Mouse (Mus musculus): Measurements from ENCODE around the gene Bex1. TPM values are rescaled to one million over a fixed set of nuclear protein-coding genes. Genes with fewer than 3 reads are reported as not detected.
"Not testable (repeated sequence)": the region's sequence is repeated elsewhere in the genome, so short reads cannot be mapped to it uniquely, and the experiment has no call there.

Gene Bex1
- 100 TPM in 2 replicates for polyA plus RNA-seq (2016; fragmentation: Nextera tagmentation; extraction: Ambion mirVana)

DNA sequence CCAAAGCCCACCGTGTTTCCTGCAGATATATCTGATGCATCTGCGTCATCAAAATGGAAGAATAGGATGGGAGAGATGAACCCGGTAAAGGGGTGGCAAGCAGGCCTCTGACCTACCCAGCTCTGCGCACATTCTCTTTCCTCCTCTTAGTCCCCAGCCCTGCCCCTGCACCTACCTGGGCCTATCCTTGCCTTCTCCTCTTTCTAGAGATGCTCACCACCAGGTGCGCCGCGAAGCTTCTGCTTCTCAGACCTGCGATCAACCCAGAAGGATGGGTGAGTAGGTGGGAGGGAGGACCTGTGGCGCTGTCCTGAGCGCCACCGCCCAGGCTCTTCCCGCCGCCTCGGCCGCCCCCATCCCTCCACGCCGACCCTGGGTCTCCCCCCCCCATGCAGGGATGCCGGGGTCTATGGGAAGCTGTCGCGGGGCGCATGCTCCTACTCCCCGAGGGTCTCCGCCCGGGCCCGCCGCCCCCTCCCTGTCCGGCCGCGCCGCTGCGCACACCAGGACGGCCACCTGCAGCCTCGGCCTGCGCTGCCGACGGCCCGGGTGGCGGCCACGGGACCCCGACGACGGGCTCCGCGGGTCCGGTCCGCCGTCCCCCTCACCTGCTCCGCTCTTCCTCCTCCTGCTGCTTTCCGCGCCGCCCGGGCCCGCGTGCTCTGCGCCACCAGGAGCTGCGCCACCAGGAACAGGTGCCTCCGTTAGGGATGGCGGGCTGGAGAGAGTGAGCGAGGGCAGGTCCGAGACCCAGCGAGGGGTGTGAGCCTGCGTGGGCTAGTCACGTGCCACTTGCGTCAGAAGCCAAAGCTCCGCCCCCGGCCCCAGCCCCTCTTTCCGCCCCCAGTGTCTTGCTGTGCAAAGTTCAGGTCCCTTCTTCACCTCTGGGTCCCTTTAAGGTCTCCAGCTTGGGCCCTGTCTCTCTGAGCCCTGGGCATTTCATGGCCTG is at the start of gene Bex1, which contains the start of gene Tceal7:
Gene Bex1 (minus strand): TSS at position 785 of the 949 bp plus-strand sequence.
Gene Tceal7 (plus strand): TSS at position 51 of the 949 bp plus-strand sequence.
- 42% methylated on average over 10 of the region's 67 CpGs for WGBS
- H3K27ac ChIP-seq; H3K36me3 ChIP-seq; H3K9me3 ChIP-seq (replicated peaks); H3K27me3 ChIP-seq; H3K4me1 ChIP-seq: not testable (repeated sequence)
- peak; percentile 91 for ATAC-seq (ENCODE audit: low FRiP score)
- H3K4me2 ChIP-seq (replicated peaks) = peak within 1 kb of the TSS; percentile 46
- H3K9ac ChIP-seq = peak within 1 kb of the TSS; percentile 35; the same call in 1 of the 2 replicates
- peak within 1 kb of the TSS; percentile 40 for H3K4me3 ChIP-seq

DNA sequence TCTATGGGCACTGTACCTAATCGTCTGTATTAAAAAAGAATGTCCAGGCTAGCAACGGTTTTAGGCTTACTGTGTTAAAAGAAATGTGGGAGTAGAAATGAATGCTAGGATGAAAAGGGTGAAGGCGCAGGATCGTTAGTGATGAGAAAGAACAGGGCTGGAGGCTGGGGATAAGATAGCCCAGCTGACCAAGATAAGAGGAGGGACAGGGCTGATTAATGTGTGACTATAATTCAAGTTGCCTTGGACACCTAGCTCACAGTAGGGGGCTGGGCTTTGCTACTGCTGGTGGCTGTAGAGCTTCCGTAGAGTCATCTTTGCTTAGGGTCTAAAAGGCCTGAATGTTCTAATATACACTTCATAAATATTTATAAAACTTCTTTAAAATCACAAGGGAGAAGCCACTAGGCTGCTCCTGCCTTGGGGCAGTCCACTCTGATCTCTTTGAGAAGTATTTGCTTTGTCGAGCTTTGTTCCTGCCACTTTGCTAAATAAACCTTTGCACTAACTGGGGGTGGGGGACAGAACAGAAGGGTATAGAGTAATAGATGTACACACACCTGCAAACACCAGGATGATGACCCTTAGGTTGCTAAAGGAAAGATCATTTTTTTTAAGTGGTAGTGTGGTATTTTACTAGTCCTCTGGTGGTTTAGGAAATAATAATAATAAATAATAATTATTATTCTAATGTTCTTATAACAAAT is 36.9 kb upstream of the Bex1 start:
- ATAC-seq (ENCODE audit: low FRiP score) = no peak

GRCm38 (mm10) chrX:136249671-136250070 is 34.4 kb upstream of the Bex1 start:
- Histone ChIP-seq H3K27ac (no peak overlapping the region), H3K4me2 (replicated peaks) (no peak overlapping the region), H3K36me3 (no peaks in the 10 kb centered on the region), H3K9me3 (replicated peaks) (no peaks in the 10 kb centered on the region), H3K9ac (no peak overlapping the region), H3K4me3 (no peak overlapping the region), H3K4me1 (no peaks in the 10 kb centered on the region), H3K27me3 (no peaks in the 10 kb centered on the region)
- ATAC-seq (ENCODE audit: low FRiP score) = no peak
- 83% methylated on average over 7 of the region's 7 CpGs for WGBS

More for the DNA sequence above, 36.9 kb upstream of the Bex1 start:
- Histone ChIP-seq H3K27me3 (no peaks in the 10 kb centered on the region), H3K4me1 (no peaks in the 10 kb centered on the region), H3K9ac (no peak overlapping the region), H3K36me3 (no peaks in the 10 kb centered on the region), H3K9me3 (replicated peaks) (no peaks in the 10 kb centered on the region), H3K4me2 (replicated peaks) (no peak overlapping the region), H3K4me3 (no peak overlapping the region), H3K27ac (no peak overlapping the region)
- 70% methylated on average over 6 of the region's 6 CpGs for WGBS

- no peaks in the 10 kb centered on the region for H3K36me3 ChIP-seq
- no peak overlapping the region for H3K9ac ChIP-seq
- no peak overlapping the region for H3K4me2 ChIP-seq (replicated peaks)
- no peaks in the 10 kb centered on the region for H3K9me3 ChIP-seq (replicated peaks)
- H3K4me1 ChIP-seq = no peaks in the 10 kb centered on the region
- H3K27ac ChIP-seq = no peak overlapping the region
- ATAC-seq (ENCODE audit: low FRiP score) = no peak
- 86% methylated on average over 6 of the region's 6 CpGs for WGBS
- H3K27me3 ChIP-seq = no peaks in the 10 kb centered on the region
- H3K4me3 ChIP-seq = no peak overlapping the region
Observed at GRCm38 (mm10) chrX:136248811-136249210, 33.5 kb upstream of the Bex1 start.

- peak; percentile 76 for ATAC-seq (ENCODE audit: low FRiP score)
- Histone ChIP-seq H3K27ac (peak overlapping the region; percentile 74), H3K9ac (peak overlapping the region; percentile 73), H3K4me2 (replicated peaks) (peak overlapping the region; percentile 48), H3K36me3 (no peaks in the 10 kb centered on the region), H3K4me1 (0 out of 2 replicates have a peak, but pooled peaks cover 2% of the 10 kb centered on the region), H3K27me3 (no peaks in the 10 kb centered on the region), H3K4me3 (peak overlapping the region; percentile 54), H3K9me3 (replicated peaks) (no peaks in the 10 kb centered on the region)
- 26% methylated on average over 15 of the region's 15 CpGs for WGBS
Observed at GRCm38 (mm10) chrX:136245521-136246071, 30.3 kb upstream of the Bex1 start.

DNA sequence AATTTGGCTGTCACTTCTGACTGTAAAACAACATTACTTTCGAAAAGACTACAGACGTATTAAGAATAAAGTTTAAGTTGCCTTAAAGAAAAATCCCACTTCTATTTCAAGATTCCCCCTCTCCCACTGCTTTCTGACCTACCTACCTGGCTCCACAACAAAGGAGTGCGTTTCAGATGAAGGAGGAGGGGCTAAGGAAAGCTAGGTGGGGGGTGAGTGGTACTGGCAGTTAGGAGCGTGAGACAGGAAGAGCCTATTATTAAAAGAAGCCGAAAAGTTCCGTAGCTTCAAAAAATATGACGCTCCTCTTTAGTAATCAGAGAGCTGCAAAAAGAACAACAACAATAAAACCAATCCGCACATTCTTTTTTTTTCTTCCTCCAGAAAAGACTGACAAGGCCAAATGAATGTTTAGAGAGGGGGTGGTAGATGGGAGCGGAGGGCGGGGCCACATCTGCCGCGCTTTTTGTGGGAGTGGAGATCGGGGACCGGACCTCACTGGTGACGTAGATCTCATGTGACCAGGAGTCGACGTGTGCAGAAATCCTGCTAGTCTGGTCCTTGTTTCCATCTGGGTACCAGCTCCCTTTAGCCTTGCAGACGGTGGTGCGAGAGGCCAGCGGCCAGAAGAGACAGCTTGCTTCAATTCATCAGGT is 29.4 kb upstream of the Bex1 start, which contains the start of gene Tceal9:
Gene Tceal9 (plus strand): TSS at position 506 of the 656 bp plus-strand sequence.
- H3K27ac ChIP-seq = peak within 1 kb of the TSS; percentile 74
- H3K4me3 ChIP-seq = peak within 1 kb of the TSS; percentile 54
- H3K9ac ChIP-seq = peak within 1 kb of the TSS; percentile 73
- H3K9me3 ChIP-seq (replicated peaks) = no peaks in the 10 kb centered on the region
- peak within 1 kb of the TSS; percentile 48 for H3K4me2 ChIP-seq (replicated peaks)
- WGBS = 30% methylated on average over 20 of the region's 20 CpGs
- H3K4me1 ChIP-seq = 0 out of 2 replicates have a peak, but pooled peaks cover 2% of the 10 kb centered on the region
- no peaks in the 10 kb centered on the region for H3K27me3 ChIP-seq
- ATAC-seq (ENCODE audit: low FRiP score) = peak; percentile 94
- no peaks in the 10 kb centered on the region for H3K36me3 ChIP-seq

DNA sequence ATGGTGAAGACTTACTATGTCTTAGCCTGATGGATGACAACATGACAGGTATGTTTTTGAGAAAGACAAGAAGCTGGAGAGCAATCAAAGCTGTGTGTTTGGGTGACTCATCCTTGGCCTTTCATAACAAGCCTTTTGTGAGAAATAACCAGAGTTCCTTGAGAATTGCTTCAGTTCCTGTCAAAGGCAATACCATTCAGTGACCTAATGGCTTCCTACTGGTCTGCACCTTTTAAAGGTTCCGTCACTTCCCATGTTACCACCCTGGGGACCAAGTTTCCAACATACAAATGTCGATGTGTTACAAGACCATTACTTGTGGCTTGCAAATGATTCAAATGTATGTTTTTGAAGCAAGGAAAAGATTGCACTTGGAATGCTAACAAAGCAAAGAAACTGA is 27.9 kb upstream of the Bex1 start:
- Histone ChIP-seq H3K9me3 (replicated peaks) (no peaks in the 10 kb centered on the region), H3K27me3 (no peaks in the 10 kb centered on the region), H3K36me3 (no peaks in the 10 kb centered on the region), H3K4me3 (no peak overlapping the region), H3K9ac (no peak overlapping the region), H3K4me1 (0 out of 2 replicates have a peak, but pooled peaks cover 2% of the 10 kb centered on the region), H3K27ac (no peak overlapping the region), H3K4me2 (replicated peaks) (no peak overlapping the region)
- WGBS = 88% methylated on average over 2 of the region's 2 CpGs
- no peak for ATAC-seq (ENCODE audit: low FRiP score)

GRCm38 (mm10) chrX:136238118-136238517 is 22.8 kb upstream of the Bex1 start:
- no peaks in the 10 kb centered on the region for H3K4me1 ChIP-seq
- H3K4me3 ChIP-seq = no peak overlapping the region
- no peaks in the 10 kb centered on the region for H3K9me3 ChIP-seq (replicated peaks)
- H3K36me3 ChIP-seq = no peaks in the 10 kb centered on the region
- WGBS = 56% methylated on average over 3 of the region's 3 CpGs
- H3K9ac ChIP-seq = no peak overlapping the region
- H3K27ac ChIP-seq = no peak overlapping the region
- no peak for ATAC-seq (ENCODE audit: low FRiP score)
- H3K27me3 ChIP-seq = no peaks in the 10 kb centered on the region
- no peak overlapping the region for H3K4me2 ChIP-seq (replicated peaks)

DNA sequence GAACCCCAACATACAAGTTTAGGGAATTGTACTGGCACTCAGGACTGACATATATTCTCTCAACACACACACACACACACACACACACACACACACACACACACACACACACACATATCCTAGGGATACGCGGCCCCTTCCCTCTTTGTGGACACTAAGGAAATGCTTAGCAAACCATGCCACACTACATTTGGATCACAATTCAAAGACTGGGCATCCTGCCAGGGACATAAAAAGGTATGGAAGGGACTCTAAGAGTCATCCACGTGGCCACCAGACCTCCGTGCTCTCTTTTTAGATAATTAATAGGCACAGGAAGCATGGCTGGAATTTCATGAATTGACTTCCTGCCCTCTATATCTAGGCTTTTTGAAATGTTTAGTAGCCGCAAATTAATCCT is 12.5 kb upstream of the Bex1 start:
- no peak for ATAC-seq (ENCODE audit: low FRiP score)
- Histone ChIP-seq H3K27ac (no peak overlapping the region), H3K9ac (no peak overlapping the region), H3K9me3 (replicated peaks) (no peaks in the 10 kb centered on the region), H3K36me3 (no peaks in the 10 kb centered on the region), H3K4me2 (replicated peaks) (no peak overlapping the region), H3K27me3 (peaks cover 2% of the 10 kb centered on the region; the same call in 1 of the 2 replicates), H3K4me3 (no peak overlapping the region), H3K4me1 (no peaks in the 10 kb centered on the region)
- 70% methylated on average over 5 of the region's 5 CpGs for WGBS

DNA sequence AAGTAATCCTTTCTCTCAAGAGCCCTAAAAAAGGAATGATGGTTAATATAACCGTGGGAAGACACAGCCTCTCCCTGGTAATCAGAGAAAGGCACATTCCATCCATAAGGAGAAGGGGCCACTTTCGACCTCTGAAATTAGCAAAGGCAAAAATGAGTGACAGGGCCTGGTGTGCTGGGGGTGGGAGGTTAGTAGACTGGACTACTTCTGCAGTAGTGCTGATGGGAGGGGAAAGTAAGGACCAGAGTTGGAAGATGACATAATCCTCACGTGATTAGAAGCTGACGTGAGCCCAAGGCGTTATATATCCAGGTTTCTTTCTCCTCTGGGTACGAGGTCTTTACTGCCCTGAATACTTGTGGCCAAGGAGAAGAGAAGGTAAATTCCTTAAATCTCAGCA is 8.4 kb upstream of the Bex1 start:
- Histone ChIP-seq H3K27ac (no peak overlapping the region), H3K9ac (no peak overlapping the region), H3K4me2 (replicated peaks) (no peak overlapping the region), H3K4me1 (no peaks in the 10 kb centered on the region), H3K9me3 (replicated peaks) (no peaks in the 10 kb centered on the region), H3K4me3 (no peak overlapping the region), H3K27me3 (peaks cover 2% of the 10 kb centered on the region; the same call in 1 of the 2 replicates), H3K36me3 (no peaks in the 10 kb centered on the region)
- ATAC-seq (ENCODE audit: low FRiP score) = no peak
- WGBS = 63% methylated on average over 6 of the region's 6 CpGs

DNA sequence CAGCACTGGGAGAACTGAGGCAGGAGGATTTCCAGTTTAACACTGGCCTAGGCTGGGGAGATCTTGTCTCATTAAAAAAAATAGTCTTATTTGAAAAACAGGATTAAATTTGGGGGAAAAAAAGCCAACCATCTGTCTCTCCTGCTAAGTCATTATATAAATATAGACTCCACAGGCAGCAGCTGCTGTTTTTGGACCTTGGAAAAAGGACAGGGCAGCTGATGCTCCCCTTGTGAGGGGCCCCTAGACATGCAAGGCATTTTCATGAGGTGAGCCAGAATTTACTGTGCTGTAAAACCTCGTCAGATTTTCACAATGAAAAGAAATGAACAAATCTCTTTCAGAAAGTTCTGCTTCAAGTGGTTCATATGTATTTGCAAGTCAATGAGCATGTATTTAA is 990 bp upstream of the Bex1 start:
- H3K4me1 ChIP-seq = no peaks in the 10 kb centered on the region
- 56% methylated on average over 1 of the region's 1 CpGs for WGBS
- no peak overlapping the region for H3K9ac ChIP-seq
- H3K9me3 ChIP-seq (replicated peaks) = no peaks in the 10 kb centered on the region
- no peak overlapping the region for H3K4me2 ChIP-seq (replicated peaks)
- no peak for ATAC-seq (ENCODE audit: low FRiP score)
- H3K27ac ChIP-seq = no peak overlapping the region
- H3K4me3 ChIP-seq = no peak overlapping the region
- H3K36me3 ChIP-seq = no peaks in the 10 kb centered on the region
- H3K27me3 ChIP-seq = no peaks in the 10 kb centered on the region

Measured in hindbrain, embryonic 12.5 days (tissue).